Mouse (Mus musculus) bone marrow, adult 2 months (tissue): ENCODE results near the gene 4930402F06Rik. TPM values are rescaled to one million over a fixed set of nuclear protein-coding genes. Genes with fewer than 3 reads are reported as not detected.

ENCODE experiments used
- H3K27ac ChIP-seq: fragments of 200-500 bp; 2 replicates; pipeline ENCODE4 v1.5.1; 2012; ENCODE audit warnings: low read depth, mild to moderate bottlenecking, control low read depth, inconsistent platforms, low read length; ENCODE audit not compliant: control insufficient read depth, poor library complexity, insufficient read depth
- H3K4me1 ChIP-seq: fragments of 200-500 bp; 2 replicates; pipeline ENCODE4 v1.6.1; 2011; ENCODE audit warnings: low read length; ENCODE audit not compliant: control insufficient read depth, insufficient read depth
- H3K4me3 ChIP-seq: fragments of 200-500 bp; replicated peaks from 2 replicates; pipeline ENCODE3; 2011; ENCODE audit warnings: mild to moderate bottlenecking, low read depth, low read length, control low read depth; ENCODE audit not compliant: control insufficient read depth
- CTCF ChIP-seq: fragments of 200-500 bp; IDR thresholded peaks from 2 replicates; pipeline ENCODE4 v1.5.1; 2011; ENCODE audit warnings: low read length, control low read depth; ENCODE audit not compliant: control insufficient read depth, insufficient read depth
- POLR2A ChIP-seq: fragments of 200-500 bp; IDR thresholded peaks from 2 replicates; pipeline ENCODE4 v1.6.1; 2011; ENCODE audit warnings: low read depth, mild to moderate bottlenecking, control low read depth, low read length, borderline replicate concordance; ENCODE audit not compliant: control insufficient read depth
- WGBS: fragments of 180-500 bp; shearing (Covaris S2); methylation state at CpG from one replicate; pipeline ENCODE4 v1.1.7; 2018; 5-methylcytosine and 5-hydroxymethylcytosine counted together
- polyA plus RNA-seq: library from polyadenylated mRNA; stranded (reverse); fragments of >200 nt; gene quantifications from 2 replicates; pipeline ENCODE4 v1.2.4, GENCODE M21; 2011; ENCODE audit warnings: low replicate concordance; ENCODE audit not compliant: missing spikeins, insufficient read depth, insufficient read length

Gene 4930402F06Rik
- polyA plus RNA-seq, 1 experiment, result not detected

GRCm38 (mm10) chr2:35398184-35398828 is 1.3 kb upstream of the 4930402F06Rik start:
- H3K27ac ChIP-seq, result no peak overlapping the region
- WGBS, result 64% methylated on average over 6 of the region's 6 CpGs
- no peak for TF ChIP-seq POLR2A
- H3K4me3 ChIP-seq, result no peak overlapping the region
- H3K4me1 ChIP-seq, result peaks cover 1% of the 10 kb centered on the region; the same call in 1 of the 2 replicates

GRCm38 (mm10) chr2:35397590-35398173 is 707 bp upstream of the 4930402F06Rik start:
- TF ChIP-seq CTCF (peak; percentile 56), POLR2A (no peak)
- 34% methylated on average over 11 of the region's 11 CpGs for WGBS
- H3K4me3 ChIP-seq, result no peak overlapping the region

GRCm38 (mm10) chr2:35385441-35385871 is 11.5 kb downstream of the 4930402F06Rik start:
- Histone ChIP-seq H3K4me1 (no peaks in the 10 kb centered on the region; the same call in 1 of the 2 replicates), H3K4me3 (no peak overlapping the region), H3K27ac (no peak overlapping the region)
- 74% methylated on average over 9 of the region's 9 CpGs for WGBS
- TF ChIP-seq POLR2A, result no peak
- TF ChIP-seq CTCF, result no peak

More at GRCm38 (mm10) chr2:35397590-35398173, 707 bp upstream of the 4930402F06Rik start:
- no peak overlapping the region for H3K27ac ChIP-seq
- H3K4me1 ChIP-seq, result peaks cover 1% of the 10 kb centered on the region; the same call in 1 of the 2 replicates

- no peak overlapping the region for H3K4me3 ChIP-seq
- WGBS, result 80% methylated on average over 9 of the region's 9 CpGs
- no peak overlapping the region for H3K27ac ChIP-seq
- TF ChIP-seq POLR2A (no peak), CTCF (no peak)
- no peaks in the 10 kb centered on the region for H3K4me1 ChIP-seq
These were observed 17.7 kb downstream of the 4930402F06Rik start for GRCm38 (mm10) chr2:35379306-35379705.

GRCm38 (mm10) chr2:35377600-35377999 is 19.4 kb downstream of the 4930402F06Rik start:
- Histone ChIP-seq H3K4me3 (no peak overlapping the region), H3K27ac (no peak overlapping the region), H3K4me1 (no peaks in the 10 kb centered on the region)
- TF ChIP-seq POLR2A, result no peak
- no peak for TF ChIP-seq CTCF
- 6% methylated on average over 6 of the region's 6 CpGs for WGBS

- Histone ChIP-seq H3K27ac (no peak overlapping the region), H3K4me3 (no peak overlapping the region), H3K4me1 (no peaks in the 10 kb centered on the region)
- WGBS, result 29% methylated on average over 3 of the region's 3 CpGs
- TF ChIP-seq POLR2A (no peak), CTCF (peak; percentile 71)
These were observed 24.0 kb downstream of the 4930402F06Rik start for GRCm38 (mm10) chr2:35373003-35373402.

- no peaks in the 10 kb centered on the region for H3K4me1 ChIP-seq
- no peak for TF ChIP-seq POLR2A
- no peak for TF ChIP-seq CTCF
- no peak overlapping the region for H3K27ac ChIP-seq
- no peak overlapping the region for H3K4me3 ChIP-seq
These were observed 26.3 kb downstream of the 4930402F06Rik start for GRCm38 (mm10) chr2:35370686-35371085.

GRCm38 (mm10) chr2:35367629-35368028 is 29.3 kb downstream of the 4930402F06Rik start, which contains the start of gene 4930568D16Rik:
Gene 4930568D16Rik, minus strand, starts transcription at chr2:35367729.
- no peaks in the 10 kb centered on the region for H3K4me1 ChIP-seq
- no peak within 1 kb of the TSS for H3K4me3 ChIP-seq
- 88% methylated on average over 2 of the region's 2 CpGs for WGBS
- TF ChIP-seq POLR2A (no peak), CTCF (no peak)
- no peak within 1 kb of the TSS for H3K27ac ChIP-seq
